Mouse (Mus musculus) urinary bladder, adult 2 months (tissue): ENCODE results near the gene Arfgap2. TPM values are rescaled to one million over a fixed set of nuclear protein-coding genes. Genes with fewer than 3 reads are reported as not detected.
A peak's percentile ranks its signal among the peaks of the same experiment; 100 is the strongest.

Experiments
- DNase-seq: peaks from one replicate; pipeline ENCODE4 v3.0.0; 2022; ENCODE audit warnings: low spot score
- polyA plus RNA-seq: library from polyadenylated mRNA; depleted of rRNA; stranded (reverse); fragments of >200 nt; gene quantifications from 2 replicates; pipeline ENCODE4 v1.2.3, GENCODE M21; 2012

Arfgap2 gene
- polyA plus RNA-seq, 1 experiment: 30.7 TPM

DNA sequence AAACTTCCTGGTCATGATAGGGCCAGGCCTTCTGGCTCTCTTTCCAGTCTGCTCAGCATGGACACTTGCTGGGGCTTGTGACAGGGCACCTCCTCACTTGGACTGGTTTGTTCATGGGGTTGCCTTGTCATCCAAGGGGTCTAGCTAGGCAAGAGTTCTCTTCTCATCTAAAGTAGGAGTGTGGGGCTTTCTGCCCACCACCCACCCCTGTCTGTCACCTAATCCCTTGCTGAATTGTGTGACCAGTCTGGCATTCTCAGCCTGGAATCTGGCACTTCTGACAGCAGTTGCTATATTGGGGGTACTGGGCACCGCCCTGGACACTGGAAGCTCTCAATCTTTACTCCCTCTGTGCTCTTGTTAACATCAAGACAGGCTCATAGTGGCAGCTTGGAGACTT is 5.3 kb upstream of the Arfgap2 start:
- no peak for DNase-seq

GRCm38 (mm10) chr2:91263692-91264660 is 798 bp upstream of the Arfgap2 start:
- no peak for DNase-seq

GRCm38 (mm10) chr2:91268042-91268441 is 3.3 kb downstream of the Arfgap2 start:
- DNase-seq: no peak

DNA sequence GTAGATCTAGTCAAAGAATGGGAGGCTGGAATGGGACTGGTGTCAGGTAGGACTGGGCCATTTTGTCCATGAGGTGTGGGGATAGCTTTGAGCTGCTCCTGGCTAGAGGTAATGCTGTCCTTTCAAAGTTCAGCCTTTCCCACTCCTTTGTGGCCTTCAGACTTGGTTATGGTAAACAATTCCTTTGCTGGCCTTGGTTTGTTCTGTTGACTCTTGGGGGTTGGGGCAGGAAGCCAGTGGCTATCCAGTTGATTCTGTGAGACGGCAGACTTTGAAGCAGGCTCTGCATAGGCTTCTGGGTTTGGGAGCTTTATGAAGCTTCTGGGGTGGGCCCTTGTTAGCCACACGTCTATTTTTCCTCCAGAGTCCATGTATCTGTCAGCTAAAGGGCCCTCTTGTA is 3.9 kb downstream of the Arfgap2 start:
- DNase-seq: no peak

GRCm38 (mm10) chr2:91269687-91270133 is 4.9 kb downstream of the Arfgap2 start:
- no peak for DNase-seq

DNA sequence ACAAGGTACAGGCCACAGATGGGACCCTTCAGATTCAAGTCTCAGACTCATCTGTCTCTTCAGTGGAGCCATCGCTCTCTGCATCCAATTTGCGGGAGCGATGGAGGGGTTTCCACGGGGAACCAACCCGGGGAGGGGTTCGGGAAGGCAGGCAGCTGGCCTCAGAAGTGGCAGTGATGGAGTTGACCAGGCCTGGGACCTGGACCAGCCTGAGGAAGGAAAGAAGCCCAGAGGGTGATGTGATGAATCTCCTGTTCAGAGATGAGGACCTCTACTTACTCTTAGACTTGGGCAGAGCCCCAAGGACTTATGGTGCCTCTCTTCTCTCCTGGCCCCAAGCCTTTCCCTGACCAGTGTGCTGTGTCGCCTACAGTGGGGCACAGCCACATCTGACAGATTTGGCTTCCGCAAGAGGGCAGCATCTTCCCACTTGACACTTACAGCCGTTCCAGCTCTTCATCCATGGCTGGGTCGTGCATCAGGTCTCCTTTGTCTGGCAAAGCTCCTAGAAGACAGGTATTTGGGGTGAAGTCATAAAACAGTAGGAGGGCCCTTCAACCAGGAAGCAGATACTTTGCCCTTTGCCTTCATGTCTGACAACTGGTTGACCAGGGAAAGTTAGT is 14.1 kb downstream of the Arfgap2 start:
- no peak for DNase-seq

DNA sequence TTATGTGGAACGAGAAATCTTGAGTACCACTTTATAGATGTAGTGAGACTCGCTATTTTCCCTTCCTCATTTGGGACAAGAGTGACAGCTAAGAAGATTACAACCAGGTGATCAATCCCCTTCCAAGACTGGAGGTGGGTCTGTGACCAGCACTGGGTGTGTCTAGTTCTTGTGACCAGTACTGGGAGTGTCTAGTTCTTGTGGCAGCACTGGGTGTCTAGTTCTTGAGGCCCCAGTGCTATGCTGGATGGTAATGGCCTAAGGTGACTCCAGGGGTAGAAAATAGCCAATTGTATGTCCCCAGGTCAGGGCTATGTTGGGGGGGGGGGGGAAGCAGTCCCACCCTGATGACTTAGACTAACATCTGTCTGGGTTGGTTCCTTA is 14.6 kb downstream of the Arfgap2 start:
- DNase-seq: no peak

DNA sequence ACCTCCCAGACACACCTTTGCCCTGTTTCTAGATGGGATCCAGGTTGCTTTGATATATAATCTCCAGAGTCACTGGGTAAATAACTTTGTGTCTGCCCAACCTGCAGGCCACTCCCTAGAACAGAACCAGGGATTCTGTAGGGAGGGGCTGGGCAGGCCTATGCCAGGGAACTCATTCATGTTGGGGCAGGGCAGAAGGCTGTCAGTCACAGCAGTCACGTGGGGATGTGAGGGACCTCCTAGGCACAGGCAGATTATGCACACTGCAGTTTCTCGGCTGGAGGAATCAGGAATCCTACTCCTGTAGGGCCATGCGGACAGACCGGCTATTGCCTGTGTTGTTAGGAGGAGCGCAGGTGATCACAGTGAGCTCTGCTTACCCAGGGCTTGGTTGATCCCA is 16.6 kb downstream of the Arfgap2 start:
- no peak for DNase-seq

- DNase-seq: no peak
These were observed 19.2 kb downstream of the Arfgap2 start for GRCm38 (mm10) chr2:91283972-91284371.

DNA sequence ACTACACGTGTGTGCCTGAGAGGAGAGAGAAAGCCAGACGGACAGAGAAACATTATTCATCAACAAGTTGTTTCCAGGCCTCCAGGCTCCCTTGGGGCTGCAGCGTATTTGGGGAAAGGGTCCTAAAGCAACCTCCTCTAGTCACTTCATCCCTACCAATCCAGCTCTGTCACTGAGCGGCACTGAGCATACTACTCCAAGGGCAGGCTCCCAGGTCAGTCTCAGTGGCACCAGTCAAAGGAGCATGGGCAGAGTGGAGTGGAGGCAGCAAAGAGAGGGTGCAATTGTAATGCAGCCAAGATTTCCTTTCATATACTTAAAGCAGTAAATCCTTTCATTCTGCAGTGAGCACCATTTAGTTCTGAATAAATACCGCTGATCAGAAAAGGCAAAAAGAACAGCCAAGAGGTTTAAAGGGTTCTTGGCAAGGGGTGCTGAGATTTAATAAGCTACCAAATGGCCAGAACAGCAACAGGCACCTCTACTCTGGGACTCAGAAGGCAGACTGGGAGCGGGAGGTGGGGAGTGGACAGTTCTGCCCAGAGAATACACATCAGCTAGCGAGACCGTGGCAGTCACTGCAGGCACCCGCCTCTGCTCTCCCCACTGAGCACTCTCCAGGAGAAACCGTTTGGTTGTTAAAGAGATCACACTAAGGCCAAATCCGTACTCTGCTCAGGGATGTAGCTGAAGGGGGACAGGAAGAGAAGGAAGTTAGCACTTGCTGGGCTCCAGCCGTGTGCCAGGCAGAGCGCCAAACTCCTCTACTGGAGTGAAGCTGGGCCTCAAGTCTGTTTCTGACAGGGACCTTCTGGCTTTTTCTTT is 19.8 kb downstream of the Arfgap2 start:
- DNase-seq: no peak

- DNase-seq: peak; percentile 63
These were observed 21.2 kb downstream of the Arfgap2 start for GRCm38 (mm10) chr2:91285885-91286505.

- DNase-seq: no peak
These were observed 22.8 kb downstream of the Arfgap2 start for GRCm38 (mm10) chr2:91287563-91287962.

GRCm38 (mm10) chr2:91291197-91292007 is 26.6 kb downstream of the Arfgap2 start:
- no peak for DNase-seq

DNA sequence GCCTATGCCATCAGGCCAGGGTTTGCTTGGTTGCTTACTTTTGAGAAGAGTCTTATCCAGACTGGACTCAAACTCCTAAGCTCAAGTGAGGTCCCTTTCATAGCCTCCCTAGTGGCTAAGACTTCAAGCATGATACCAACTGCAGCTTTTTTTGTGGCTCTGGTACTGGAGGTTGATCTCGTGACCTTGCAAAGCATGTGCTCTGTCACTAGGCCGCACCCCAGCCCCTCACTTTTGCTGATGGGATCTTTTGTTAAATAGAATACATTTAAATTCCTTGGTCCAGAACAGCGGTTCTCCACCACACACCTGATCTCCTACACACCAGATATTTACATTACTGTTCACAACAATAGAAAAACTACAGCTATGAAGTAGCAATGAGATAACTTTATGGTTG is 29.5 kb downstream of the Arfgap2 start:
- DNase-seq: no peak

- DNase-seq: no peak
These were observed 31.1 kb downstream of the Arfgap2 start for GRCm38 (mm10) chr2:91295895-91296294.

- DNase-seq: no peak
These were observed 34.4 kb downstream of the Arfgap2 start for GRCm38 (mm10) chr2:91299156-91299555.

GRCm38 (mm10) chr2:91300784-91301183 is 36.0 kb downstream of the Arfgap2 start:
- DNase-seq: no peak

- DNase-seq: no peak
These were observed 37.1 kb downstream of the Arfgap2 start for GRCm38 (mm10) chr2:91301836-91302235.

GRCm38 (mm10) chr2:91302845-91303244 is 38.1 kb downstream of the Arfgap2 start:
- DNase-seq: no peak

GRCm38 (mm10) chr2:91305926-91306325 is 41.2 kb downstream of the Arfgap2 start:
- DNase-seq: no peak

GRCm38 (mm10) chr2:91306589-91306988 is 41.8 kb downstream of the Arfgap2 start:
- DNase-seq: no peak
